Mouse (Mus musculus) C2C12 (cell line): ENCODE measurements around the gene Btbd35f12. TPM values are rescaled to one million over a fixed set of nuclear protein-coding genes. Genes with fewer than 3 reads are reported as not detected.
"Not testable (repeated sequence)": the region's sequence is repeated elsewhere in the genome, so short reads cannot be mapped to it uniquely, and the experiment has no call there.

Experiments used
- H3K27me3 ChIP-seq: one replicate; pipeline ENCODE4 v1.6.1; 2011; ENCODE audit not compliant: control insufficient read depth, insufficient read depth, insufficient read length
- H3K36me3 ChIP-seq: one replicate; pipeline ENCODE4 v1.6.1; 2011; ENCODE audit not compliant: control insufficient read depth, insufficient read depth
- H3K4me3 ChIP-seq: one replicate; pipeline ENCODE4 v1.5.1; 2011; ENCODE audit warnings: mild to moderate bottlenecking, control low read depth; ENCODE audit not compliant: poor library complexity, insufficient read depth, severe bottlenecking
- H3K79me2 ChIP-seq: one replicate; pipeline ENCODE4 v1.6.1; 2011; ENCODE audit not compliant: control insufficient read depth, insufficient read depth
- H3K79me3 ChIP-seq: one replicate; pipeline ENCODE4 v1.6.1; 2011; ENCODE audit warnings: low read depth, control low read depth
- H3ac ChIP-seq: one replicate; pipeline ENCODE3; 2011; ENCODE audit warnings: low read depth; ENCODE audit not compliant: control insufficient read depth, insufficient read length
- long read RNA-seq, 2 experiments: library from polyadenylated mRNA; unstranded; transcript quantifications; one replicate each; pipeline ENCODE4 v2.0.0; 2019 to 2020
- polyA plus RNA-seq: library from polyadenylated mRNA; unstranded; fragments of >200 nt; fragmentation: generic; extraction: Trizol; gene quantifications from one replicate; pipeline ENCODE4 v1.2.1, GENCODE M21; 2012; ENCODE audit warnings: missing spikeins

Gene Btbd35f12
- not detected for polyA plus RNA-seq
- long read RNA-seq, experiment 1: 0 reads
- long read RNA-seq, experiment 2: 0 reads

- H3K36me3 ChIP-seq, H3K4me3 ChIP-seq, H3K79me2 ChIP-seq, H3ac ChIP-seq, H3K79me3 ChIP-seq, H3K27me3 ChIP-seq: not testable (repeated sequence)
Measured at GRCm38 (mm10) chrX:33313079-33313478, at the start of gene Btbd35f12. Gene Btbd35f12 (plus strand): TSS chrX:33313379.

- H3K79me2 ChIP-seq, H3ac ChIP-seq, H3K27me3 ChIP-seq, H3K4me3 ChIP-seq, H3K36me3 ChIP-seq, H3K79me3 ChIP-seq: not testable (repeated sequence)
Measured at GRCm38 (mm10) chrX:33353254-33353653, 40.1 kb downstream of the Btbd35f12 start.

Other genes starting within 250 kb of the Btbd35f12 start
- not detected for gene Spin2-ps6, start 78.5 kb upstream of the Btbd35f12 start, polyA plus RNA-seq